Mouse (Mus musculus) brain, embryonic 18.5 days (tissue): ENCODE measurements around the gene Elob.

ENCODE experiments used
- DNase-seq: peaks from one replicate; pipeline ENCODE4 v3.0.0-alpha.2; 2012; ENCODE audit warnings: low read depth, low spot score

Gene Elob

GRCm38 (mm10) chr17:23783352-23783751 lies 45.6 kb downstream of the Elob start:
- DNase-seq: no peak

- DNase-seq: no peak
Observed at GRCm38 (mm10) chr17:23778447-23778846, 50.5 kb downstream of the Elob start.

- DNase-seq: no peak
Observed at GRCm38 (mm10) chr17:23777141-23777540, 51.8 kb downstream of the Elob start.

- DNase-seq: no peak
Observed at GRCm38 (mm10) chr17:23776216-23776615, 52.7 kb downstream of the Elob start.
